Mouse (Mus musculus) G1E (cell line): ENCODE data around the gene Msmo1. TPM values are rescaled to one million over a fixed set of nuclear protein-coding genes. Genes with fewer than 3 reads are reported as not detected.

Experiments used
- ATAC-seq: 2 replicates; pipeline ENCODE4 v1.8.0; 2016; ENCODE audit warnings: mild to moderate bottlenecking; ENCODE audit not compliant: insufficient number of reproducible peaks, poor library complexity, low FRiP score, severe bottlenecking; ENCODE audit errors: extremely low read depth
- DNase-seq: peaks from one replicate; pipeline ENCODE4 v3.0.0; 2012; ENCODE audit warnings: low spot score
- H3K27me3 ChIP-seq: 2 replicates; pipeline ENCODE4 v1.6.1; 2012; ENCODE audit warnings: mild to moderate bottlenecking, low read length, inconsistent platforms; ENCODE audit not compliant: insufficient read depth
- H3K36me3 ChIP-seq: replicated peaks from 2 replicates; pipeline ENCODE3; 2012; ENCODE audit warnings: mild to moderate bottlenecking, inconsistent platforms
- H3K4me1 ChIP-seq: 2 replicates; pipeline ENCODE4 v1.6.1; 2012; ENCODE audit warnings: low read depth, low read length, inconsistent platforms, mixed read lengths; ENCODE audit not compliant: insufficient read depth
- H3K4me3 ChIP-seq: 2 replicates; pipeline ENCODE4 v1.5.1; 2012; ENCODE audit warnings: low read depth, mild to moderate bottlenecking, inconsistent platforms, low read length, moderate library complexity, mixed read lengths
- H3K9me3 ChIP-seq: replicated peaks from 2 replicates; pipeline ENCODE4 v1.6.1; 2012; ENCODE audit warnings: inconsistent platforms
- CTCF ChIP-seq: IDR thresholded peaks from 2 replicates; pipeline ENCODE4 v1.5.1; 2012; ENCODE audit warnings: low read depth, low read length, inconsistent platforms, mixed read lengths
- GATA1 ChIP-seq: IDR thresholded peaks from 2 replicates; pipeline ENCODE4 v1.6.1; 2012; ENCODE audit warnings: borderline replicate concordance, low read length, inconsistent platforms, mixed read lengths
- GATA2 ChIP-seq: IDR thresholded peaks from 2 replicates; pipeline ENCODE4 v1.6.1; 2012; ENCODE audit warnings: low read depth, low read length, inconsistent platforms, borderline replicate concordance
- POLR2AphosphoS5 ChIP-seq: IDR thresholded peaks from 2 replicates; pipeline ENCODE4 v1.6.1; 2012; ENCODE audit warnings: low read depth, low read length, inconsistent platforms; ENCODE audit not compliant: insufficient replicate concordance
- TAL1 ChIP-seq: conservative IDR thresholded peaks from 2 replicates; pipeline ENCODE4 v1.6.1; 2012; ENCODE audit warnings: low read depth, low read length, inconsistent platforms, mixed read lengths
- polyA plus RNA-seq: library from polyadenylated mRNA; stranded (reverse); fragments of >175 nt; gene quantifications from 2 replicates; pipeline ENCODE4 v1.2.3, GENCODE M21; 2012
- total RNA-seq, 2 experiments: library from RNA; stranded (forward) in 1 of 2; stranded (reverse) in 1 of 2; fragments of 200-1000 nt in 1 of 2; fragments of >200 nt in 1 of 2; fragmentation: Nextera tagmentation in 1 of 2; gene quantifications; 2 replicates each; pipeline ENCODE4 v1.2.3; 2014 to 2017

Gene Msmo1
- total and polyA plus RNA-seq, 3 experiments, result 3.7 to 571 (median 139) TPM

DNA sequence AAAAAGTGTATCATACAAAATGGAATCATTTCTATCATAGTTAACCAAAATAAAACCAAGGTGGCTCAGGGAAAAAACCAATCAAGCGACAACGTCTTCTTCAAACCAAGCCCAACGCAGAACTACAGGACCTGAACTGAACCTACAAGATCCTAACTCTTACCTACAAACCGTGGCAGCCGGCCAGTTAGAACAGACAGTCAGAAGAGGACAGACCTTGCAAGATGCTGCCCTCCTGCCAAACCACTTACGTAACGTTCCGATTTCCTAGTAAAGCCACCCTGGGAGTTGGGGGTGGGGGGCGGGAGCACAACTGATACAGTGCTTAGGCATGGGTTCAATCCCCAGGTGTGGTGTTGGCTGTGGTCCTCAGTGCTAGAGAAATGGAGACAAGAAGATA is 33.5 kb upstream of the Msmo1 start:
- TF ChIP-seq TAL1 (no peak), CTCF (no peak), POLR2AphosphoS5 (no peak)
- peaks cover 6% of the 10 kb centered on the region; the same call in 1 of the 2 replicates for H3K4me1 ChIP-seq

DNA sequence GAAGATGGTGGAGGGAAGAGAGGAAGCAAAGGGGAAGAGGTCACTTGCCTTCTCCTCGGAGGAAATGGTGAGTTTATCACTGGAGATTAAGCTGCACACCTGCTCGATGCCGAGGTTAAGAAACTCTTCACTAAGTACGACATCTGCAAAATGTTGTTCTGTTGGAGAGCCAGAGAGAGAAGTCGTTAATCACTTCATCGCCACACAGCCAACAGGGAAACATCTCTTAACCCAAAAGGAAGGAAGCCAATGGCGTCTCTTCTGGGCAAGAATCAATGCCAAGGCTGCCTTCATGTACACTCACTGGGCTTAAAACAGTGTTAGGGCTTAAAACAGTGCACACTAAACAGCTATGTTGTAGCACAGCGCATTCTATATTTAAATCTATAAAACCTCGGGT is 30.5 kb upstream of the Msmo1 start:
- no peak for ATAC-seq
- Histone ChIP-seq H3K4me1 (no peaks in the 10 kb centered on the region; the same call in 1 of the 2 replicates), H3K27me3 (no peaks in the 10 kb centered on the region), H3K9me3 (no peaks in the 10 kb centered on the region), H3K36me3 (peaks cover 63% of the 10 kb centered on the region), H3K4me3 (no peak overlapping the region)
- TF ChIP-seq CTCF (no peak), GATA2 (no peak), GATA1 (no peak), POLR2AphosphoS5 (no peak), TAL1 (no peak)
- DNase-seq, result no peak

More for the DNA sequence above, 33.5 kb upstream of the Msmo1 start:
- no peaks in the 10 kb centered on the region for H3K27me3 ChIP-seq
- DNase-seq (no peak), ATAC-seq (no peak)
- H3K9me3 ChIP-seq, result no peaks in the 10 kb centered on the region
- H3K4me3 ChIP-seq, result no peak overlapping the region
- H3K36me3 ChIP-seq, result peaks cover 56% of the 10 kb centered on the region

DNA sequence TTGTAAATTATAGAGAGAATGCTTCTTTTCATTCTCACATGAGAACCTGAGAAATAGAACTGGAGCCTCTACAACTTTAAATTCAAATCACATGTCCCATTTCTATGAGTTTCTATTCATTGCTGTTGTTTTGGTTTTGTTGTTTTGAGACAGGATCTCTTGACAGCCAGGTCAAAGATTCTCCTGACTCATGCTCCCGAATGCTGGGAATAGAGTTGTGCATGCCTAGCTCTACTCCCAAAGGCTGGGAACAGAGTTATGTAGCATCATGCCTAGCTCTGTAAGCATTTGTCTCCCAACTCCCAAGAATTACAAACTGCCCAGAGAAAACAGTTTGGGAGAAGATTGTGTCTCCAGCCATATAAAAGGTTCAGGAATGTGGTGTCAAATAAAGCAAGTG is 29.2 kb upstream of the Msmo1 start:
- Histone ChIP-seq H3K9me3 (no peaks in the 10 kb centered on the region), H3K27me3 (no peaks in the 10 kb centered on the region), H3K4me3 (no peak overlapping the region), H3K36me3 (peaks cover 61% of the 10 kb centered on the region), H3K4me1 (no peaks in the 10 kb centered on the region; the same call in 1 of the 2 replicates)
- TF ChIP-seq POLR2AphosphoS5 (no peak), CTCF (no peak), GATA1 (no peak), TAL1 (no peak), GATA2 (no peak)
- no peak for DNase-seq
- ATAC-seq, result no peak

DNA sequence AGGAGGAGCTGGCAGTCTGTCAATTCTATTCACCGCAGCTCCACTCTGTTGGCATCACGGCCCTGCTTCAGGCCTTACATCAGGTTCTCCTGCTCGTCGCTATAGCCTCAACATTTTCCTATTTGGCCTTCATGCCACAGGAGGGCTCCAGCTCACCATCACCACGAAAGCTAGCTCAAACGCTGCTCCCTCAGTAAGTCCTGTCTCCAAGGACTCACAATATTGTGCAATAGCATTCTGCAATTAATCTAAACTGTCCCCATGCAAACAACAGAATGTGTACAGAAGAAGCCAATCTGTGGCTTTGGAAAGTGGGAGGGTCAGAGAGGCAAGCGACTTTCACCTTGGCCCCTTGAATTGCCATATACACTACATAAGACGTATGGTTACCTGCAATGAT is 27.8 kb upstream of the Msmo1 start:
- no peaks in the 10 kb centered on the region; the same call in 1 of the 2 replicates for H3K4me1 ChIP-seq
- DNase-seq, result no peak
- no peaks in the 10 kb centered on the region for H3K9me3 ChIP-seq
- ATAC-seq, result no peak
- H3K4me3 ChIP-seq, result no peak overlapping the region
- peaks cover 59% of the 10 kb centered on the region for H3K36me3 ChIP-seq
- no peaks in the 10 kb centered on the region for H3K27me3 ChIP-seq
- TF ChIP-seq GATA1, result no peak
- TF ChIP-seq CTCF, result no peak
- TF ChIP-seq POLR2AphosphoS5, result no peak
- TF ChIP-seq GATA2, result no peak
- TF ChIP-seq TAL1, result no peak

GRCm38 (mm10) chr8:64757956-64758355 is 24.4 kb upstream of the Msmo1 start:
- Histone ChIP-seq H3K9me3 (no peaks in the 10 kb centered on the region), H3K4me3 (no peak overlapping the region), H3K27me3 (no peaks in the 10 kb centered on the region), H3K4me1 (no peaks in the 10 kb centered on the region), H3K36me3 (peaks cover 77% of the 10 kb centered on the region)
- TF ChIP-seq CTCF (no peak), GATA1 (no peak), TAL1 (no peak), GATA2 (no peak), POLR2AphosphoS5 (no peak)
- no peak for ATAC-seq
- DNase-seq, result no peak

GRCm38 (mm10) chr8:64746215-64747058 is 12.8 kb upstream of the Msmo1 start:
- DNase-seq (no peak), ATAC-seq (no peak)
- TF ChIP-seq POLR2AphosphoS5 (no peak), GATA2 (no peak), CTCF (no peak)

More at GRCm38 (mm10) chr8:64746215-64747058, 12.8 kb upstream of the Msmo1 start:
- H3K4me3 ChIP-seq, result no peak overlapping the region
- no peaks in the 10 kb centered on the region for H3K9me3 ChIP-seq
- peaks cover 2% of the 10 kb centered on the region; the same call in 1 of the 2 replicates for H3K4me1 ChIP-seq
- no peaks in the 10 kb centered on the region for H3K27me3 ChIP-seq
- H3K36me3 ChIP-seq, result peaks cover 58% of the 10 kb centered on the region
